Mouse (Mus musculus) heart, postnatal 10 days (tissue): ENCODE measurements at regions not wholly inside any gene's neighbourhood (a gene's known extent, or its start where the extent isn't known, plus 50 kb on each side); places are given as distances from the start of the nearest gene placed in this dataset.

Experiments used
- DNase-seq, 2 experiments: peaks; one replicate each; pipeline ENCODE4 v3.0.0; 2021
- intact Hi-C: fragments of 180-260 bp; cut with DNase I; formaldehyde crosslinking; loops from one replicate; pipeline ENCODE4 v1.15.1; 2025

DNA sequence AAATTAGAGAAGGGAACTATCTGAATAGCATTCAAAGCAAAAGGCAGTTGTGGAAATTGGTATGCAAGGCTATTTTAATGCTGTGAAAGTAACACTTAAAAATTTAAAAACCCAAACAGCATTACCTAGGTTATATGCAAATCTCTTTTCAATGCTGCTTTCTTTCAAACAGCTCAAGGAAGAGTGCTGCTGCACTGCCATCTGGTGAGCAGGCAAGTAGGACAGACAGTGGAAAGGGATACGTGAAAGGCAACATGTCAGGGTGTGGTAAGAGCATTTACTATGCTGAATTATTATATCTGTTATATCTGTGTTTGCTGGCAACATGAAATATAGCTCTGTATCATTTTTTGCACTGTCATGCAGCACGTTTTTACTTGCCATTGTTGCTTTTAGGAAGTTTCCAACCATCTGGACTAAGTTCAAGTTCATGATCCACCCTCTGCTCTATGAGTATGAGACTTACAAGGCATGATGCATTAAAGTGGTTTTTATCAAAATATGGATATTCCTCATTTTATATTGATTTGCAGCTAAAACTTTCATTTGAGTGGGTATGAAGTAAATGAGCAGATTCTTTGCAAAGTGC is 1223.0 kb downstream of the Dnajb9 start:
- no peak for DNase-seq
- intact Hi-C loops, result no loop called here

DNA sequence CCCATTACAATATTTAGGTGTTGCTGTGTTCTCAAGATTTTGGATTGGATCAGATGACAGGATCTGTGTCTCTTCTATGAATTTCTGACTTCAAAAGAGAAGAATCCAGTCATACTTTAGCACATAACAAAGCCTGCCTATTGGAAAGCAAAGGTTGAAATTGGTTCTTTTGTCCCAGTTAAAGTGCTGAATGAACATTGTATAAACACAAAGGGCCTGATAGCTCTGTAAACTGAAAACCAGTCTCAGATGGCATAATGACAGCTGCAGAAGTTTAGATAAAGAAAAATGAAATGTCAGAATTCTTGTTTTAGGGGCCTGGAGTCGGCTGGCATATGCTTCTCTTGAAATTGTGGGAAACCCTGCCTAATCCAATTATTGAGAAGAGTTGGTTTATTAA is 1223.6 kb downstream of the Dnajb9 start:
- DNase-seq, result no peak
- intact Hi-C loops, result no loop called here

DNA sequence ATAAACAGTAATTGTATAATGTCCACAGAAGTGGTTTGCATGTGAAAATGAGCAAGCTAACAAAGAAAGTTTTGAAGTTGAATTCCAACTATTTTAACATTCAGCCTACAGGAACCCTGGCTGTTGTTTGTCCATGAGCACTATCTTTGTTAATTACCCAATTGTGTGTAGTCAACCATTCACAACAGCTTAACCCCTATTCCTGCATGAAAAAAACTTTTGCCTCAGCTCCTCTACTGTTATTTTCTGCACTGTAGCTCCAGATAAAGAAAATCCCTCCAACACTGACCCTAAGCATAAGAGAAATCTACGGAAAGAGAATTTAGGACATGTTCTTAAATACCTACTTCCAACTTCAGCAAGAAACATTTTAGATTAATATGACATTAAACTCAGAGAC is 1224.0 kb downstream of the Dnajb9 start:
- intact Hi-C loops, result no loop called here
- no peak for DNase-seq

DNA sequence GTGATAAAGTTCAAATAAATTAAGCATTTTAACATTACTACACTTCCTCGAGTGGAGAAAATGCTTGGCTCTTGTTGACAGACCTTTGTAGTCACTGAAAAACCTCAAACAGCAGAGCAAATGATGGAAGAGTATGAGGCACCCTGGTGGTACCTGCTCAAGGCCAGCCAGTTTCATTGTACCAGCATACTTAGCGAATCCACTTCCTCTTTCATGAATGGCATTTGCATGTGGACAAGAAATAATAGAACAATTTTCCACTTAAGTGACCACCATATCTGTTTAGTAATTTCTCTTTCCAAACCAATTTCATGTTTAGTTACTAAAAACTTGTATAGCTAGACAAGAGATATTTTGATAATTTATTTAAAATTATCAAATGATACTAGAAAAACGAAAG is 1231.3 kb downstream of the Dnajb9 start:
- intact Hi-C loops, result no loop called here
- DNase-seq, result no peak

DNA sequence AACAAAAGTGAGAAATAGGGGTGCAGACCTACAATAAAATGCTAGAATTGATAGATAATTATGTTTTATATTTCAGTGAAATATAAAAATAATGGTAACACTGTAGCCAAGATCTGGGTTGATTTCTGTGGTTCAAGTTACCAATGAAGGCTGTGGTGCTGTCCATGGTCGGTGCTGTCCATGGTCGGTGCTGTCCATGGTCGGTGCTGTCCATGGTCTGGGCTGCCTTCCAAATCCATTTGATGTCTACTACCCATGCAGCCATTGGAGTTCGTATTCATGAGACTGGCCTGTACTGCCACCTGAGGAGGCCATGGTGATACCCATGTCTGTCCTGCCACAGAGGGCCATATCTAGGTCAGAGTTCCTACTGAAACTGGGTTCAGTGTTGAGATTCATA is 1237.4 kb downstream of the Dnajb9 start:
- intact Hi-C loops, result no loop called here
- peak; percentile 24 to 36 for DNase-seq

DNA sequence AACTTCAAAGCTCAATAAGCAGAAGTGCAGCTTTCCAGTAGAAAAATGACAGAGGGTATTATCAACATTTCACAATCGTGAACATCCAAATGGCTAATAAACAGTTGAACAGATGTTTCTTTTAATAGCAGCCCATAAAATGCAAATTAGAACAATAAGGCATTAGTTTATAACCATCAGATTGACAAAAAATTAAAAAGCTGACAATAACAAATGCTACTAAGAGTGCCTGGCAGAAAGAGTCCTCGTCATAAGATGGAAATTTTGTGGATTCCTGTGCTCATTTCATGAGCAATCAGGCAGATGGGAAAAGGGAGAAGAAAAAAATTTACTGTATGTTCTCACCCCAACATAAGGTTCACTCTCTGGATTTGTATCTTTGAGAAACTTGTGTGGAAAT is 1248.6 kb downstream of the Dnajb9 start:
- DNase-seq, result no peak
- intact Hi-C loops, result no loop called here

DNA sequence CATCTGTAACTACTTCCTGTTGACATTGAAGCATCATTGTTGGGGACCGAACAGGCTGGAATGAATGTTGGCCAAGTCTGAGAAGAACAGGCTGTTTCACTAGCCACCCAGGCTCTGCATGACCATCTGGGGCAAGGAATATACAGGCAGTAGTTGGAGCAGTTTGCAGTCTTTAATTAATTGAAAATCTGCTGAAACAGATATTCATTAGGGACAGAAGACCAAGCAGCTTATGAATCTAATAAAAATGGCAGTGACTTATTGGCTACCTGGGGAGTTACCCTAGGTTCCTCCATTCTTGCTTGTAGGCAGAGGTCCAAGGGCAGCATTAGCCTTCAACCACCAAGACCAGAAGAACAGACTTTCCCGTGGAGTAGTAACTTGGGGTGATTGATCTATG is 1262.2 kb downstream of the Dnajb9 start:
- no peak for DNase-seq
- intact Hi-C loops, result no loop called here

DNA sequence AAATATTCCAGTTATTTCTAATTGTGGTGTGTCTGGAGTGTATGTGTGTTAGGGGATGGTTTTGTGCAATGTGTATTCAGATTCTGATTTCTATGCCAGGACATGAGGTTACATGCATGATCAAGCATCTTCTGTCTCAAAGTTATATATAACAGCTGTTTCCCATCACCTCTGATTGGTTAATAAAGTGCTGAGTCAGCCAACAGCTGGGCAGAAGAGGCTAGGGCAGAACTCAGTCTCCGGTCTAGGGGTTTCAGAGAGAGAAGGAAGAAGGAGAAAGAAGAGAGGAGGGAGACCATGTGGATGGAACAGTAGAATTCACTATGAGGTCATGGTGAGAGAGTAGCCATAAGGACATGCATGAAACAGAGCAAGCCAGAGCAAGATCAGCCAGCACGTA is 1295.8 kb downstream of the Dnajb9 start:
- no peak for DNase-seq
- intact Hi-C loops, result no loop called here
